Mouse (Mus musculus) retina, embryonic 14.5 days (tissue): ENCODE data around the gene Popdc2.

Source experiments
- DNase-seq: peaks from one replicate; pipeline ENCODE4 v3.0.0-alpha.2; 2015; ENCODE audit warnings: low spot score

The Popdc2 gene

DNA sequence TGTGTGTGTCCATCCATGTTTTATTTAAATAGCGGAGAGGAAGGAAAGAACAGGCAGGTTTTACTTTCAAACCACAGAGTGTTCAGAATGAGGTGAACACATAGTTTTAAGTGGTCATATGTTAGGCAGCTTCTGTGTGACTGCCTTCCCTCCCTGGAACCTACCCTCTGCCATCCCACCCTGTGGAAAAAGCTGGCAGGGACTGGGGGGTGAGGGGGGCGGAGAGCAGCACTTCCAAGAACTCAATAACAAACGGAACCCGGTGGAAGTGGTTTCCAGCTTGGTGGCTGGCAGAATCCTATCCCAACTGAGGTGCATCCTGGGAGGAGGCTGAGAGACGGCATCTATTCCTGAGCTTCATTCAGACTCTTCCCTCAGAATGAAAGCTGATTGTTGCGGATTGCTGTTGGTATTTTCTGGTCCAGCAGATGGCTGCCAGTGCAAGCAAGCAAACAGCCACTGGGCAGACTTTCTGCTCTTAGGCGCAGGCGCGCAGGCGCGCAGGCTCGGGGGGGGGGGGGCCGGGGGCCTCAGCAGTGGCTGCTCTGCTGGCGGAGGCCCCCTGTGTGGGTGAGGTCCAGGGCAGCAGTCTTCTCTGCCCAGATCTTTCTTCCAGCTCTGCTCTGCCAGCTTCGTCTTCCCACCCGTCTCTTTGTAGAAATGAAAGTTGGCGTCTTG, 14.3 kb downstream of the Popdc2 start:
- peak; percentile 69 for DNase-seq

- DNase-seq: no peak
These were observed 14.8 kb downstream of the Popdc2 start for GRCm38 (mm10) chr16:38376841-38377249.

DNA sequence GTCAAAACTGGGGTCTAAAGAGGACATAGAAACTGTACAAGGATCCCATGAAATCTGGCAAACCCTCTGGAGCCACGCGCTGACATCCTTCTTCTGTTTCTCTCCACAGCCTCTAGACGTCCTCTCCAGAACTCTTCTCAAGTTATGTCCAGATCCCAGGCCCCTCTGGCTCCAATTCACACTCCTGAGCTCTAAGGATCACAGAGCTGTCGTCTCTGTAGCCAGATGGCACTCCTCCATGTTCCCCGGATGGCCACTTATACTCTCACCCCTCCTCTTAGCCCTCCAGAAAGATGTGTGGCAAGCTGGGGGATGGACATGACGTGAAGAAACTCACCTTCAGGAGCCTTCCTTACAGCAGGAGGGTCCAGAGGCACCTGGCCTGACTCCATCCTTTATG, 15.5 kb downstream of the Popdc2 start:
- no peak for DNase-seq

DNA sequence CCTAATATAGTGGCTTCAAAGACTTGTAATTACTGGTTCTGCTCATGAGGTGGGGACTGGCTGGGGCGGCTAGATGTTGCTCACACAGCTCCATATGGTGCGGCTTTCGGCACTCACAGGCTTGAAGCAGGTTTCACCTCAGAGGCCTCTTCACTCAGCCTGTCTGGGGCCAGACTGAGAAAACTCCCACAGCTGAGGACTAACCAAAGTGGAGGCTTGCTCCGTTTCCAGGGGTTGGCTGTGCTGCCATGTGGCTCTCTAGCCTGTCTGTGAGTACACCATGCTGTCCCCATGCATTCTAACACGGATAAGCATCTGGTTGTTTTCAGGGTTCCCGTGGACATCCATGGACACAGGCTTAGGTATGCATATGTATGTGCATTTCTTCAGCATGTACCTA, 16.6 kb downstream of the Popdc2 start:
- DNase-seq: no peak

DNA sequence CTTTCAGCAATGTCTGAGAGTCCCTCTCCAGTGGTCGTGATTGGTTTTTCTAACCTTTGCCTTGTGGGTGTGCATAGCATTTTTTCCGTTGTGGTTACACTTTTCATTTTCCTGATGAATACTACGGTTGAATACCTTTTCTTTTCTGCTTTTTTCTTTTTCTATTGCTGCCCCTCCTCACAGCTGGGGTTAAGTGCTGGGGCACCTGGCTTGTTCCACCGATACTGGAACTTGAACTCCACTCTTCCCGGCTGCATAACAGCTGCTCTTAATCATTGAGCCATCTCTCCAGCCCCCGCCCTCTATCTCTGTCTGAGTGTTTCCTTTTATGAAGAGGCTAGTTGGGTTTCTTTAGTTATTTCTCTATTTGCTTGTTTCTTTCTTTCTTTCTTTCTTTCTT, 17.1 kb downstream of the Popdc2 start:
- no peak for DNase-seq

DNA sequence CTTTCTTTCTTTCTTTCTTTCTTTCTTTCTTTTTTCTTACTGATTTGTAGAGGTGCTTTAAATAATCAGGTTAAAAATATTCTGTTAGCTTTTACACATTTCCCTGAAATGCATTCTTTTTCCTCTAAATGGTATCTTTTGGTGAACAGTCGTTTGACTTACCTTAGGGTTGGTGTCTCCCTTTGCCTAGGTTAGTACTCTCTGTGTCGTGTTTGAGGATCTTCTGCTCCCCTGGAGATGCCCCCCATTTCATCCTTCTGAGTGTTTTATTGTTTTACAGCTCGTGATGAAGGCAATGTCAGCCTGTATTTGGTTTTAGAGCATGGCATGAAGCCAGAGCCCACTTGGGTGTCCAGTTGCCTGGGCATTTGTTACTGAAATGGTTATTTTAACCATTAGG, 17.5 kb downstream of the Popdc2 start:
- DNase-seq: no peak

DNA sequence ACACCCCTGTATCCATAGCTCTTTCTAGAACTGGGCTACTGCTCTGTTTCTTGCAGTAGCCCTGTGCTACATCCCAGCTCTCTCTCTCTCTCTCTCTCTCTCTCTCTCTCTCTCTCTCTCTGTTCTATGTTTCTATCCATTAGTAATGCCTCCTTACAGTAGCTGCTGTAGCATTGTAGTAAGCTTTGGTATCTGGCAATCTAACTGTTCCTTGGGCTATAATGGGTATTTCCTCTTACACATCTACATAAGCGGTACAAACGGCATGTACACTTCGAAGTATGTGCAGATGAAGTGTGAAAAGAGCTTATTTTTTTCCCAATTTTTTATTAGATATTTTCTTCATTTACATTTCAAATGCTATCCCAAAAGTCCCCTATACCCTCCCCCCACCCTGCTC, 17.9 kb downstream of the Popdc2 start:
- DNase-seq: no peak

GRCm38 (mm10) chr16:38383683-38384082, 21.7 kb downstream of the Popdc2 start:
- DNase-seq: no peak

- no peak for DNase-seq
These were observed 23.2 kb downstream of the Popdc2 start for GRCm38 (mm10) chr16:38385184-38385634.

DNA sequence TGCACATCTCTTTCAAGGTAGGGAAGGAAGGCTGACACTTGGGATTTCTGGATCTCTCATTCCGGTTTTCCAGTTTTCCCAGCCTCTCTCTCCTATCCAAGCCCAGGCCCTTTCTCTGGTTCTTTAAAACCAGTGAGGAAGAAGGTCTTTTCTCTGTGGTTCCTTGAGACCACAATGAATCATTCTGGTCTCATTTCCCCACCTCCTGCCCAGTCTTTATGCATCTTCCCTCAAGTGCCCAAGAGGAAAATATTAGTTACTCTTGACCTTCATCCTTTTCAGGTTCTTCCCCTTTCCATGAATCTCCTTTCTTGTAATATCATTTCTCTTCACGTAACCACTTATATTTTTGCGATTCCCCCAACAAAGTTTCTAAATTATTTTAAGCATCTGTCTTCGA, 23.7 kb downstream of the Popdc2 start:
- no peak for DNase-seq

- DNase-seq: no peak
These were observed 25.4 kb downstream of the Popdc2 start for GRCm38 (mm10) chr16:38387389-38387788.

- DNase-seq: no peak
These were observed 26.7 kb downstream of the Popdc2 start for GRCm38 (mm10) chr16:38388757-38389156.

- no peak for DNase-seq
These were observed 27.4 kb downstream of the Popdc2 start for GRCm38 (mm10) chr16:38389284-38389893.

DNA sequence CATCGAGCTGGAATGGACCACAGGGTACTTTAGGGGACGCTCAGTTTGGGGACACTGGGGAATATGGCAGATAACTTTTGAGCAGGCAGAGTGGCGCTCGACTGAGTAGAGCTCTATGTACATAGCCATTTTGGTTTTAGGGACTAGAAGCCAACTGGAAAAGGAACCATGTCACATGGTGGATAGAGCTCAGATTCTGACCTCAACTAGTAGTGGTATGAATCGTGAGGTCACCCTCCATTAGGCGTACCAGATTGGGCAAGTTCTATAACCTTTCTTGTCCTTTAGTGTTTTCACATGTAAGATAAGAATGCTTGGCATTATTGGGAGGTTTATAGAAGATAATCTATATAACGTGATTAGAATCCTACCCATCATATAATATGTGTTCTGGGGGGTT, 28.3 kb downstream of the Popdc2 start:
- DNase-seq: no peak

GRCm38 (mm10) chr16:38392126-38392894, 30.3 kb downstream of the Popdc2 start:
- DNase-seq: no peak

- DNase-seq: no peak
These were observed 32.2 kb downstream of the Popdc2 start for GRCm38 (mm10) chr16:38394191-38394618.

GRCm38 (mm10) chr16:38395060-38395730, 33.2 kb downstream of the Popdc2 start:
- no peak for DNase-seq

DNA sequence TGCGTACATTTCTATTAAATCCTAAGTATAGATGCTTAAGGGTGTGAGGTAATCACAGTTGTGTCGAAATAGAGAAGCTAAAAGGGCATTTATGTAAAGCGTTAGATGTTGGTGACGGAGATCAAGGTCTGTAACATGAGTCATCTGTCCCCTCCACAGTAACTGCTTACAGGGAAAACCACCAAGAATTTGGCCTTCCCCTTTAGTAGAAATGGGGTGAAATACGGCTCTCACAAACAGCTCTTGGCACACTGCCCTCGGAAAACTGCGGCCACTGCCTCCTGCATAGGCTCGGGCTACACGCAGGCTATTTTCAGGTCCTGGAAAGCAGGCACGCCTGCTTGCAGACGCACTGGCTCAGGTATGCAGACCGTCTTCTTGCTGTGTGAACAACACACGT, 34.1 kb downstream of the Popdc2 start:
- no peak for DNase-seq

DNA sequence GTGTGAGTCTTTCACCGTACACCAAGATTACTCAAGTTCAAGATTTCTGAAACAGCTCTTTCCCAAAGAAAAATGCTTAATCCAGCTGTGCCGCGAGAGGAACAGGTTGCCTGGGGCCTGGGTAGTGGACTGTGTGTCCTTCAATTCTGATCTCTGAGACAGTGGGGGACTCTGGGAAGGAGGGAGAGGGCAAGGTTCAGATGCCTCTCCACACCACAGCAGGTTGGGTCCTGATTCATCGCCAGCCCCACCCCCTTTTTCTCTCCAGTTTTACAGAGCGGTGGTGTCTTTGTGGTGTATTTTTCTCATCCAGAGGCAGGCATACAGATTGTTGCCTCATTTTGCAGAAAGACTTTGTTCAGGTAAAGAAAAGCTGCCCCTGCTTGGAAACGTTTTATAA, 36.3 kb downstream of the Popdc2 start:
- no peak for DNase-seq

- no peak for DNase-seq
These were observed 37.1 kb downstream of the Popdc2 start for GRCm38 (mm10) chr16:38399076-38399475.

GRCm38 (mm10) chr16:38399531-38400231, 37.7 kb downstream of the Popdc2 start:
- peak; percentile 74 for DNase-seq
